Mouse (Mus musculus) embryonic fibroblast, embryonic 13.5 days (primary cell): ENCODE data around the gene Dchs2. TPM values are rescaled to one million over a fixed set of nuclear protein-coding genes. Genes with fewer than 3 reads are reported as not detected.
A peak's percentile ranks its signal among the peaks of the same experiment; 100 is the strongest.

Source experiments
- H3K27ac ChIP-seq: 2 replicates; pipeline ENCODE4 v1.5.1; 2012; ENCODE audit warnings: low read length, control low read depth, inconsistent platforms; ENCODE audit not compliant: insufficient read depth
- H3K4me1 ChIP-seq: 2 replicates; pipeline ENCODE4 v1.6.1; 2011; ENCODE audit warnings: low read length; ENCODE audit not compliant: control insufficient read depth, insufficient read depth
- H3K4me3 ChIP-seq: 2 replicates; pipeline ENCODE4 v1.5.1; 2011; ENCODE audit warnings: mild to moderate bottlenecking, control low read depth, low read length; ENCODE audit not compliant: insufficient read depth
- CTCF ChIP-seq: IDR thresholded peaks from 2 replicates; pipeline ENCODE4 v1.5.1; 2011; ENCODE audit warnings: mild to moderate bottlenecking, control low read depth, low read length, moderate library complexity, borderline replicate concordance; ENCODE audit not compliant: insufficient read depth
- POLR2A ChIP-seq: IDR thresholded peaks from 2 replicates; pipeline ENCODE4 v1.6.1; 2011; ENCODE audit warnings: low read depth, mild to moderate bottlenecking, control low read depth, low read length, moderate library complexity
- polyA plus RNA-seq: library from polyadenylated mRNA; stranded (reverse); fragments of >200 nt; gene quantifications from 2 replicates; pipeline ENCODE4 v1.2.4, GENCODE M21; 2011; ENCODE audit warnings: low read depth; ENCODE audit not compliant: missing spikeins, insufficient read length

Gene Dchs2
- 0.12 and 0.25 TPM in 2 replicates for polyA plus RNA-seq

DNA sequence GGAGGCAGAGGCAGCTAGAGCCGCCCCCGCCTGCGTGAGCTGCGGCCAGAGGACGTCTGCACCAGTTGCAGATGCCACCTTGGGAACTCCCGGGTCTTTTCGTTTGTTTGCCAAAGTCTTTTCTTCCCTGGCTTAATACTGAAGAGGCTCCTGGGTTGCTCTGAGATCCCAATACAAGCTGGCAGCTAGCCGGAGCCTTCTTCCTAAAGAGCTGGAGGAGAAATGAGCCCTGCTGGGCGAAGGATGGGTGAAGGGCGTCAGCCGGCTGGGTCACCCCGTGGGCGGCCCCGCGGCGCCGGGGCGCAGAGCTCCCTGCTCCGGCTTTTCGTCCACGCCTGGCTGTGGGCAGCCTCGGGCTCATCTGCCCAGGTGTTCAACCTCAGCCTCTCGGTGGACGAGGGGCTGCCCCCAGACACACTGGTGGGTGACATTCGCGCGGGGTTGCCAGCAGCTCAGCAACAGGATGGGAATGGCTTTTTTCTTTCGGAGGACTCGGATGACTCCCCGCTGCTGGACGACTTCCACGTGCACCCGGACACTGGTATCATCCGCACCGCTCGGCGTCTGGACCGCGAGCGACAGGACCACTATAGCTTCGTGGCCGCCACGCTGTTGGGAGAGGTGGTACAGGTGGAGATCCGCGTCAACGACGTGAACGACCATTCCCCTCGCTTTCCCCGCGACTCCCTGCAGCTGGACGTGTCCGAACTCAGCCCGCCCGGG, at the start of gene Dchs2:
Gene Dchs2, plus strand, starts transcription at position 223 of the 723 bp plus-strand sequence.
- TF ChIP-seq CTCF = no peak
- no peak within 1 kb of the TSS for H3K27ac ChIP-seq
- peak within 1 kb of the TSS; percentile 41 for H3K4me3 ChIP-seq
- H3K4me1 ChIP-seq = no peaks in the 10 kb centered on the region

DNA sequence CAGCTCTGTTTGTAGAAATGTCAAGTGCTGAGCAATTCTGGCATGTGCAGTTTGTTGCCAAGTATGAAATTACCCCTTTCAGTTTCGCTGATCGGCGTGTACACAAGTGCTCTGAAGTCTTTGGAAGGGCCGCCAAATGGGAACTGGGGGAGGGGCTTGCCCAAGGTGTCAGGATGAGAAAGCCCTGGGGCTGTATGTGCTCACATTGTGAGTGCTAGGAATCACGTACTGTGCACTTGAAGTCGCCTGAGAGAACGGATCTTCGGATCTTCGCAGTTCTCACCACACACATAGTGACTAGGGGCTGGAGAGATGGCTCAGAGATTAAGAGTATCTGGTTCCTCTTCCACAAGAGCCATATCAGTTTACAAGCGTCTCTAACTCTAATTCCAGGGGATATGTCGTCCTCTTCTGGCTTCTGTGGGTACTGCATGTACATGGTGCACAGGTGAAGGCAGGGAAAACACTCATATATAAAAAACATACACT, 47.1 kb upstream of the Dchs2 start:
- Histone ChIP-seq H3K4me1 (no peaks in the 10 kb centered on the region), H3K4me3 (peak overlapping the region; percentile 16), H3K27ac (no peak overlapping the region)
- TF ChIP-seq POLR2A (no peak), CTCF (0 out of 2 replicates have a peak, but pooled peaks have one; percentile 3)

DNA sequence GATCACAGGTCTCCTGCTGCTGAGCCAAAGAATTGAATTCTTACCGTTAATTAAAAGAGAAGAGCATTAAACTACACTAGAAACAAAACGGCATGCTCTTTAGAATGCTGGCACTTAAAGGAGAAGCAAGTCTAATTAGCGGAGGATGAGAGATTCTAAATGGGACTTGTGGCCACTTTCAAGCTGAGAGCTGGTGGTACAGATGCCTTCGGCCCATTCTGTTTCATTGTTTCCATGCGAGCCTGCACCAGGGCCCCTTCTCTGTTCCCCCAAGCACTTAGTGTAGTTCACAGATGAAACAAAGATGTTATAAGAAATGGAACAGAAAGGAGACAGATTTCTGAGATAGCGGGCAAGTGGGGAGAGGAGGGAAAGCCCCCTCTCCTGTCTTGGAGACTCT, 30.2 kb upstream of the Dchs2 start:
- H3K4me3 ChIP-seq = no peak overlapping the region
- no peaks in the 10 kb centered on the region for H3K4me1 ChIP-seq
- no peak overlapping the region for H3K27ac ChIP-seq
- TF ChIP-seq CTCF = no peak
- no peak for TF ChIP-seq POLR2A

DNA sequence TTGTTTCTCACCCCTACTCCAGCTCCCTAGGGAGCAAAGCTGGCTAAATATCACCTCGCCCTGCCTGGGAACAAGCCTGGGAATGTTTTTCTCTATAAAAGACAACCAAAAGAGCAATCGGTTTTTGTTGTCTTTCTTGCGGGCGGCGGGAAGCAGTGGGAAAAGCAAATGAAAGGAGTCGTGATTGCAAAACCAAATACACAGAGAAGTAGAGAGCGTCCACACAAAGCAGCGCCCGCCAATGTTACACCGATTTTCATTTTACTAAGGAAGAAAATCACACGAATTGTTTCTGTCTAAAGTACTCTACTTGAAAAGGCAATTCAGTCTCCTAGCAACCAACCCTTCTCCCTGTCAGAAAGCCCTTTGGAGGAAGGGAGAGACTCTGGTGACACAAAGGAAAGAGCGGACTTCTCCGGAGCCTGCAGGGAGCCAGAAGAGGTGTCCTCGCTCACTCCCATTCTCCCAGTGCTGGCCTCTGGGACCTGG, 29.2 kb upstream of the Dchs2 start:
- TF ChIP-seq CTCF (no peak), POLR2A (no peak)
- H3K4me1 ChIP-seq = no peaks in the 10 kb centered on the region
- H3K27ac ChIP-seq = no peak overlapping the region
- no peak overlapping the region for H3K4me3 ChIP-seq

DNA sequence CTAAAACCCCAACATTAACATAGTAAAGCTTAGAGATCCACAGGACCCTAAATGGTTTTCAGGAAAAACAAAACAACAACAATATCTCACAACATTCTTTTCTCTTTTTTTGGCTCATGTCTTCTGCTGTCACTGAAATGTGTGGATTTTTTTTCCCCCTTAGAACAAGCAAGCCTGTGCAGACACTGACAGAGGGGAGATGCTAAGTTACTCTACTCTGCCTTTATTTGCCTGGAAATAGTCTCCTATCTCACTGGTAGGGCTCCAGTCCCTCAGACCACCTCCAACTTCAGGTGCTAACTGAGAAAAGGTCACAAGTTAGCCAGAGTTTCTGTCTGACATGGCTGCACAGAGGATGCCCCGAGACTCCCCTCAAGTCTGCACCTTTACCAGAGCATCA, 28.6 kb upstream of the Dchs2 start:
- Histone ChIP-seq H3K4me1 (no peaks in the 10 kb centered on the region), H3K27ac (no peak overlapping the region), H3K4me3 (no peak overlapping the region)
- TF ChIP-seq CTCF (no peak), POLR2A (no peak)

DNA sequence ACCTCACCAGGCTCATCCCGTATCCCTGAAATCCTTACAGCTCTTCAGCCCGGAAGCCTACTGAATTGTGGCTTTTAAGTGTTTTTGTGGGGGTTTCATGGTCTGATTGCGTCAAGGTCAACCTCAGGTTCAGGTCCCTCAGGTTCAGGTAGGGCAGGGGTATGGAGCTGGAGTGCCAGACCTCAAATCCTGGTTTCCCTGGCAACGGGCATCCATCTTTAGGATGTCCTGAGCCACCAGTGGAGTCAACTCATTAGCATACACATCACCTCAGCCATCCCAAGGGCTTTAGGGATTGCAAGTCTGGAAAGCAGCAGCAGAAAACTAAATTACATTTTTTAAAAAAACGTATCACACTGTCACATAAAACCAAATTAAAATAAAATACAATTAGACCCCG, 28.1 kb upstream of the Dchs2 start:
- Histone ChIP-seq H3K4me3 (no peak overlapping the region), H3K27ac (no peak overlapping the region), H3K4me1 (no peaks in the 10 kb centered on the region)
- no peak for TF ChIP-seq POLR2A
- TF ChIP-seq CTCF = no peak

DNA sequence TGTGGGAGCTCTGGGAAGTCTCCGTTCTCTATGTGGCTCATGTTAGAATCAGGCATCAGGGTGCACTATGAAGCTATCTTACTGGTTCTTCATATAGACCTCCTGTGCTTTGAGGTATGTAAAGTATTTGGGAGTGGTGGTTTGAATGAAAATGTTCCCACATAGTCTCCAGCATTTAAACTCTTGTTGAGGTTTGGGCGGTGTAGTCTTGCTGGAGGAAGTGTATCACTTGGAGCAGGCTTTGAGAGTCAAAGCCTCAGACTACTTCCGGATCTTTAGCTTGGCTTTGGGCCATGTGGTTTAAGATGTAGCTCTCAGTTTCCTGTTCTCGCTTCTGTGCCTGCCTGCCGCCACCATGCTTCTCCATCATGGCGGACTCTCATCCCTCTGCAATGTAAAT, 25.5 kb upstream of the Dchs2 start:
- Histone ChIP-seq H3K4me1 (no peaks in the 10 kb centered on the region), H3K4me3 (no peak overlapping the region), H3K27ac (no peak overlapping the region)
- TF ChIP-seq CTCF (no peak), POLR2A (no peak)

DNA sequence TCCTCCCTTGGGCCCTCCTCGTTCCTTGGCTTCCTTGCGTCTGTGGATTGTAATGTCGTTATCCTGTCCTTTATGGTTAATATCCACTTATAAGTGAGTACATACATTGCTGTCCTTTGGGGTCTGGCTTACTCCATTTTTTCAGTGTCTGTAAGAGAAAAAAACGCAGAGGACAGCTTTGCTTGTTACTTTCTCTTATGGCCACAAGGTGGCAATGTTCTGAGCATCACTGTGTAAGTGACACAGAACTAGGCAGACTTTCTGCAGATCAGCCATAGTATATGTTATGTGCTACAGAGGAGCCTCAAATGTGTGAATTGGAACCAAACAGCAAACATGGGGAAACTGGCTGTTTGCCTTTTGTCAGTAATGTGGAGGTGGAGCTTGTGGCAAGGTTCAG, 17.6 kb upstream of the Dchs2 start:
- Histone ChIP-seq H3K4me3 (no peak overlapping the region), H3K27ac (no peak overlapping the region), H3K4me1 (no peaks in the 10 kb centered on the region; the same call in 1 of the 2 replicates)
- TF ChIP-seq POLR2A (no peak), CTCF (no peak)

DNA sequence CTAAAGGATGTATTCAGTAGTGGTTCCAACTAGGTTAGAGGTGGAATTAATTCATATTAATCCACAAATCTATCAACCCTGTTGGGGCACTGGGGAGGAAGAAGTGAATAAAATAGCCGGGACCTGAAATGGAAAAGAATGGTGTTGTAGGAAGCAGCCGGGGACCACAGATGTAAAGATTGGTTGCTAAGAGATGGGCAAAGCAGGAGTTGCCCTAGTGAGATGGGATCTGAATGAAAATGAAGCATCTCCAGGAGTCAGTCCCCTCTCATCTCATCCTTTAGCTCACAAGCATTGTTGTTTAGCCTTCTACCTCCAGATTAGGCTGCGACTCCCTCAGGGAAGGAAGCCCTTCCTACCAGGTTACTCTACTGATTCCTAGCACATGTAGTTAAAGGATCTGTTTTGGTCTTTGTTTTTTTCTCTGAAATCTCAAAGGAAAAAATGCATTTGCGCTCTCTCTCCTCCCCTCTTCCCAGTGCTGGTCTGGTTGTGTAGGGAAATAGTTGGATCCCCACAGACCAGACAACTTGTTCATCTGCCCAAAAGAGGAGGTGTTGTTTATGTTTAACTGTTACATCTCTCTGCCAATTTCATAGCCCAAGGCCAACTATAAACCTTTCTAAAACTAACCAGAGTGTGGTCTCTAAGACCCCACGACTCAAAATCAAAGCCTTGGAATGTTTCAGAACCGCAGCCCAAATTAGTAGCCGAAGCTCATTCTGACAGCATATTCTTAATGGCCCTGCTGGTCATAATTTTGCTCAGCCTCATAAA, 16.1 kb upstream of the Dchs2 start:
- TF ChIP-seq CTCF = no peak
- no peak for TF ChIP-seq POLR2A
- no peak overlapping the region for H3K27ac ChIP-seq
- H3K4me1 ChIP-seq = no peaks in the 10 kb centered on the region; the same call in 1 of the 2 replicates
- H3K4me3 ChIP-seq = no peak overlapping the region

DNA sequence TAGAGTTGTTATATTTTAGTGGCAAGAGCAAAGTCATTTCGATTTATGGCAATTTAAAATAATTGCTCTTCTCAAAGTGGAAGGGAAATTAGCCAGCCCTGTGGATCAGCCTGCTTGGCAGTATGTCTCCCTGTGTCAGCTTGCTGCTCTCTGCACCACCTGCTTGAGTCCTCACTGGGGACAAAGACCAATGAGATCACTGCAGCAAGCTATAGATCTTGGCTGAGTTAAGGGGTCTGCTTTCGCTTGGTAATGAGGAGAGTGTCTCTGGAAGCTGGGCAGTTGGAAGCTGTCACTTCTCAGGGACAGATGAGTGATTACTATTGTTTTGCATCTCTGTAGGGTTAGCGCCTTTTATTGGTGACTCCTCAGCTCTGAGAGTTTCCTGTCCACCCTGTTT, 14.9 kb upstream of the Dchs2 start:
- H3K4me1 ChIP-seq = no peaks in the 10 kb centered on the region; the same call in 1 of the 2 replicates
- TF ChIP-seq POLR2A = no peak
- TF ChIP-seq CTCF = no peak
- no peak overlapping the region for H3K4me3 ChIP-seq
- H3K27ac ChIP-seq = no peak overlapping the region
